Mouse (Mus musculus) layer of hippocampus, adult 2 months (tissue): ENCODE results near the gene Pgap2. TPM values are rescaled to one million over a fixed set of nuclear protein-coding genes. Genes with fewer than 3 reads are reported as not detected.

ENCODE experiments used
- DNase-seq, 2 experiments: peaks; one replicate each; pipeline ENCODE4 v3.0.0; 2022; ENCODE audit warnings: low spot score in 2 of 2
- H3K27ac ChIP-seq: fragments of 200-600 bp; 2 replicates; pipeline ENCODE4 v1.8.1; 2022
- H3K4me3 ChIP-seq: fragments of 200-600 bp; 2 replicates; pipeline ENCODE4 v1.8.1; 2022; ENCODE audit warnings: mild to moderate bottlenecking
- CTCF ChIP-seq: fragments of 200-600 bp; conservative IDR thresholded peaks from 2 replicates; pipeline ENCODE4 v1.8.1; 2022; ENCODE audit warnings: antibody characterized with exemption, mild to moderate bottlenecking, moderate library complexity
- total RNA-seq, 2 experiments: library from RNA; stranded (reverse); gene quantifications; 2 replicates each; pipeline ENCODE4 v1.2.3; 2021

Pgap2 gene
- total RNA-seq, 2 experiments from 2014 or later, result 24.3 to 30.6 TPM

DNA sequence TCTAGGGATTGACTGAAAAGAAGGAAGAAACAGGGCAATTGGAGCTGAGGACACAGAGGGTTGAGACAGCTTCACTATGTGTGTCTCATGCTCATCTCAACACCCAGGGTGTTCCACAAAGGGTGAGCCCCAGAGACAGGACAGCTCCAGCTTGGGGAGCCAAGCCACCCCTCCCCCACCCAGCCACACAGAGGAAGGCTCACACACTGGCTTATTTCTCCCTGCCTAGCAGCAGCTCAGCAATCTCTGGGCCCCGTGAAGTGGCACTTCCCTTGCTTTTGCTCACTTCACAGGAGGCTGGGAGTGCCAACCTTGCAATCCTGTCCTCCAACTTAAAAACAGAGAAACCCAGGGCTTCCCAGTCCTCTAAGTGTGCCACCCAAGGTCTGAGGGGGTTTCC, 35.8 kb downstream of the Pgap2 start:
- DNase-seq, result peak in 1 of 2 experiments; percentile 51
- TF ChIP-seq CTCF, result no peak
- peak overlapping the region; percentile 97 for H3K27ac ChIP-seq
- no peak overlapping the region; the same call in 1 of the 2 replicates for H3K4me3 ChIP-seq

DNA sequence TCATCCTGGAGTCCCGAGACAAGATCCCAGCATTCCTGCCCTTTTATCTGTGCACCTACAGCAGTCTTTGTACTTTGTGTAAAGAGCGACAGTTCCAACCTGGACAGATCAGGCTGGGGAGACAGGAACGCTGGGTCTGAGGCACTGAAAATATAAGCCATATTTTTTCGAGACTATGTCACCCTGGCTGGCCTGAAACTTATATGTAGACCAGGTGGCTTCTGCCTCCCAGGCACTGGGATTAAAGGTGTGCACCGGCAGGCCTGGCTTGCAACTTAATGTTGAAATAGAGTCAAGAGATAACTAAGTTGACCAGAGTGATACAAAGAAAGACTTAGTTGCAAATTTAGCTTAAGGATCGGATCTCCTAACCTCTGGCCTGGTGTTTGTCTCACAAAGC, 36.3 kb downstream of the Pgap2 start:
- Histone ChIP-seq H3K4me3 (no peak overlapping the region; the same call in 1 of the 2 replicates), H3K27ac (peak overlapping the region; percentile 97)
- no peak for TF ChIP-seq CTCF
- no peak for DNase-seq

DNA sequence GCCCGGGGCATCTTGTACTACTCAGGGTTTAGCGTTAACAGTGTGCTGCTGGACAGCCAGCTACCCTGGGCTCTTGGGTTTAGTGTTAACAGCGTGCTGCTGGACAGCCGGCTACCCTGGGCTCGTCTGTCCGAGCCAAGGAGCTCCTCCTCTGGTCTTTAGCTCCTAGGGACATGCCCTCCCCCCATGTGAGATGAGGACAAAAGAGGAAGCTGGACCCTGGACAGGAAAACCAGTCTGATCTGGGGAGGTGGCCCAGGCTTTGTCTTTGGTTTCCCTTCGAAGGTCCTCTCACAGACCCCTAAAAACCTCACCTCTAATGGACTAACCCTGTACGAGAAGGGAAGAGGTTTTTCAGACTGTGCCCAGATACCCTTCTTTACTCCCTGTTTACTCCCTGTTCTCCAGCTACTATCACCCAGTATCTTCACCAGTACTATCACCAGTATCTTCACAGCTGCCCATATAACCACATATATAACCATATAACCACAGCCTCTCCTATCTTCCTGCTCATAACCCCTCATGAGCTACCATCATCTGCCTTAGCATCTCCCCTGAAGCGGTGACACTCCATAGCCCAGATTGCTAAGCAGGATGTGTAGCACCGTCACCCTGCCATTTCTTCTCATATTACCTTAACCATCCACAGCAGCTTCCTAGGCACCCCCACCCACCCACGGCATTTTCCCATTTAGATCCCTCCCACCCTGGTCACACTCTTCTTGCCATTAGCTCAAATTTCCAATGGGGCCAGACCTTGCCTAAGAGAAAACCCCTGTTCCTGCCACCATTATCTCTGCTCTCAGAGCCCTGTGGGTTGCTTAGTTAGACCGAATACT, 37.2 kb downstream of the Pgap2 start:
- no peak for TF ChIP-seq CTCF
- Histone ChIP-seq H3K27ac (peak overlapping the region; percentile 97), H3K4me3 (peak overlapping the region; percentile 8; the same call in 1 of the 2 replicates)
- DNase-seq, result no peak

DNA sequence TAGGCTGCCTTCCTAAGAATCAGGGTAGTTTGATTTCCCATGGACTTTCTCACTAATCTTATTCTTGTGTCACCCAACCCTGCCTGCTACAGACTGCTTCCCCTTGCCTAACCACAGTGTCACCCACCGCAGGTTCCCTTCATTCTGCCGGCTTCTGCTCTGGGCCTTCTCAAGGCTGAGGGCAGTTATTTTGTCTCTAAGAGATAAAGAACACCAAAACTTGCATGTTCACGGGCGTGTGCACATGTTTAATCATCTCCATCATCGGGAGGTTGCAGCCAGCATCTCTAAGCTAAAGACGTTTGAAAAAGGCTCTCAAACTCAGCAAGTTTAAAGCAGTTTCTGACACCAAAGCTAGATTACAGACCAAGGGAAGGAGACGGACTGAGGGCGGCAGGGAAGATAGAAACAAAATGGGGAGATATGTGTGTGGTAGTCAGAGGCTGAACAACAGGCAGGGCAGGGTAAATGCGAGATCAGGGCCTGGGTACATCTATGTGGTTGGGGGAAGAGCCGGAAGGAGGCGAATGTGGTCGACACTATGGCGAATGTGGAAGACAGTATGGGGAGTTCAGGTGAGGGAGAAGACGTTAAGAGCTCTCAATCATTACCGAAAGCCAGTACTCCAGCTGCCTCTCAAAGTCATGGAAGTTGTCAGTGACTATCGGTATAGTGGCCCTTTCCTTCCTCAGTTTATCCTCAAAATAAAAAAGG, 38.8 kb downstream of the Pgap2 start:
- peak overlapping the region; percentile 97; the same call in 1 of the 2 replicates for H3K27ac ChIP-seq
- TF ChIP-seq CTCF, result no peak

DNA sequence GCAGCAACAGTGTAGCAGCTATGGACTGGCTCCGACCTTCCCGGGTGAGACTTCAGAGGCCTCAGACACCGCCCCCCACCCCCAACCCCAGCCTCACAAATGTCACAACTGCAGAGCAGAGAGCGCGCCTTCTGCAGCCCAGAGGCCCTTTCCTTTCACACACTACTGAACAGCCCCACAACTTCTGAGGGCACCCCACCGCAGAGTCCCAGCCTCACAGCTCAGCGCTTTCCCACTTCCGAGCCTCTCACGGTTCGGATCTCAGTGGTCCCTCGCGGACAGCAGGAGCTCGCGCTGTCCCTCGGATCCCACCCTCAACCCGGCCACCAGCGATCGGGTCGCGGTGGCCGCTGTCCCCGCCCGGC, 39.5 kb downstream of the Pgap2 start:
- Histone ChIP-seq H3K27ac (peak overlapping the region; percentile 97), H3K4me3 (peak overlapping the region; percentile 57)
- no peak for TF ChIP-seq CTCF
- no peak for DNase-seq

More for the DNA sequence above, 38.8 kb downstream of the Pgap2 start:
- DNase-seq, result no peak
- peak overlapping the region; percentile 57 for H3K4me3 ChIP-seq

DNA sequence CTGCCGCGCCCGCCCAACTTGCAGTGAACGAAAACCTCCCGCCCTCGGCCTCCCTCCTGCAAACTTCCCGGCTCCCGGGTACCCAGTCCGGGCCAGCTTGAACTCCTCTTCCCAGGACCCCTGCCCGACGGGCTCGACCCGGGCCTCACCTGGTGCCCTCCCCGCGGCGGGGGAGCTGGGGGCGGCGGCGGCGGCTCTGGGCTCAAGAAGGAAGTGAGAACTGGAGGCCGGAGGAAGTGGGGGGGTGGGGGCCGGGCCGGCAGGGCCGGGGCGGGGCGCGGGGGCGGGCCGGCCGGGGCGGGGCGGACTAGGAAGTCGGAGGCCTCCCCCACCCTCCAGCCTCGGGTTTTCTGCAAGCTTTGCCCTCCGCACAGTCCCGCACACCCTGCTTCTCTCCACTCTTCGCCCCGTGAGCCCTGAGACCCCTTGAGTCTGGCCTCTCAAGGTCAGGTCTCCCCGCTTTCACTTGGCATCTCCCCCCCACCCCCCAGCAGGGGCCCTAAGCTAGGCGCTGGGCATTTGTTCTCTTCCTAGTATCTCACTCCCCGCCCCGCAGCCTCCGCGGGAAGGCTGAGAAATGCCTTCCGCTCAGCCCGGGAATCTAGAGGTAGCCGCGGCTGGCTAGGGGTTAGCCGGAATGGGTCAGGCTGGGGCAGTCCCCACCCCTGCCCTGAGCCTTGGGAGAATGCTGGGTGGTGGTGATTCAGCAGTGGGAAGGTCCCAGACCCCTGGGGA, 40.1 kb downstream of the Pgap2 start:
- Histone ChIP-seq H3K4me3 (peak overlapping the region; percentile 57), H3K27ac (peak overlapping the region; percentile 97)
- no peak for DNase-seq
- TF ChIP-seq CTCF, result no peak

DNA sequence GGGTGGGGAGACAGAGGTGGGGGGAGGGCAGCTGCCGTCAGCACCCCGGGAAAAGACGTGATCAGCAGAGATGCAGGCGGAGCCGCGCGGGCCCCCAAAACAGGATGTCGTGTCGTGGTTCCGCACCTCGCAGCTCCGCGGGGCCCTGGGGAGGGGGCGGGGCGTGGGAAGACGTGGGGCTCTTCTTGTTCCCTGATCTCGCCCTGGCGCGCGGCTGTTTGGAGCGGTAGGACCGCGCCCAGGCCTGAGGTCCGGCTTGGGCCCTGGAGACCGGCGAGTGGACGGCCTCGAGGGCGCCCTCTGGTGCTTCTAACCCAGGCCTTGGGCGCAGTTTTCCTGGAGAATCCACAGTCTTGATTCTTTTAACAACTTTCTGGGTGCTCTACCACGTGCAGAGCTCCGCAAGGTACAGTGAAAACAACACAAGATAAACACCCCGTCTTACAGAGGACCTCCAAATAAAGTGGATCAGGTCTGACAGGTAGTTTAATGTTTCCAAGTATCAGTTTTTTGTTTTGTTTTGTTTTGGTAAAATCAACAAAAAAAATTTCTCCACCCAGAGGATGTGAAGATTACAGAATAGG, 40.7 kb downstream of the Pgap2 start:
- peak; percentile 89 for TF ChIP-seq CTCF
- H3K27ac ChIP-seq, result peak overlapping the region; percentile 97
- peak overlapping the region; percentile 57 for H3K4me3 ChIP-seq
- DNase-seq, result peak; percentile 65 to 80

DNA sequence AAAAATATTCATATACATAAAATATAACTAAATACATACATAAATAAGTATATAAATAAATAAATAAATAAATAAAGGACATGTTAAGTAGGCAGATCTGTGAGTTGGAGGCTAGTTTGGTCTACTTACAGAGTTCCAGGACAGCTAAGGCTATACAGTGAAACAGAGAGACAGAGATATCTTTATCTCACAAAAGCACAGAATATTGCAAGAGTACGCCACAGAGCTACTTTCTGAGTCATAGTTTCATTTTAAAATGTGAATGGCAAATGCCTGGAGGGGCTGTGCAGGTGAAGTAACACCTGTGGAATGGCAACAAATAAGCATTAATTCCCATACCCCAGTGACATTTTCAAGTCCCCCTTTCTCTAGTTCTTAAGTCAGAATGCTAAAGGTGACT, 43.6 kb downstream of the Pgap2 start:
- DNase-seq, result no peak
- no peak overlapping the region for H3K4me3 ChIP-seq
- no peak for TF ChIP-seq CTCF
- H3K27ac ChIP-seq, result no peak overlapping the region

DNA sequence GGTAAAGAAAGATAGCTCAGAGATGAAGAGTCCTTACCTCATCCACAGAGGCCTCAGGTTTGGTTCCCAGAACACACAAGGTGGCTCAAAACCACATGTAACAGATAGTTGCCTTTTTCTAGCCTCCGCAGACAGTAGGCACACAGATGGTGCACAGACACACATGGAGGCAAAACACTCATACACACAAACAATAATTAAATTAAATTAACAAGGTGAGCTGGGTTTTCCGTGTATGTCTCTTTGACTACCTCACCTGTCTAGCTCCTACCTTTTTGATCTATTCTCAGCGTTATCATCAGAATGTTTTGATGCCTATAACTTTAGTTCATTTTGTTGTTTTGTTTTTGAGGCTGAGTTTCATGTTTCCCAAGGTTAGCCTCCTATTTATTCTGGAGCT, 45.9 kb downstream of the Pgap2 start, which contains the start of gene Rhog:
TSS of gene Rhog (minus strand) at position 101 of the 400 bp plus-strand sequence.
- no peak for TF ChIP-seq CTCF
- H3K4me3 ChIP-seq, result no peak within 1 kb of the TSS

DNA sequence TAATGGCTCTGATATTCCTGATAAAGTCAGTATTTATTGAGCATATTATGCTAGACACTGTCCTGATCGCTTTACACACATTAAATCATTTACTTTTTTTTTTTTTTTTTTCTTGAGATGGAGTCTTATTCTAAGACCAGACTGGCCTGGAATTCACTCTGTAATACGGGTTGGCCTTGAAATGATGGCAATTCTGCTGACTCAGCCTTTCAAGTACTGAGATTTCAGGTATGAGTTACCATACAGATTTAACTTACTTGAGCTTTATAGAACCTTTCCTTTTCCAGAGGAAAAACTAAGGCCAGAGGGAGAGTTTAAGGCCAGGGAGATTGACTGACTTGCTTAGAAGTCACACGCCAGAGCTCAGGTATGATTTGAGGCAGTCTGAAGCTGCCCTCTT, 46.6 kb downstream of the Pgap2 start:
- no peak overlapping the region for H3K4me3 ChIP-seq
- DNase-seq, result no peak
- TF ChIP-seq CTCF, result no peak
- no peak overlapping the region for H3K27ac ChIP-seq

More for the DNA sequence above, 45.9 kb downstream of the Pgap2 start, which contains the start of gene Rhog:
- no peak for DNase-seq
- H3K27ac ChIP-seq, result no peak within 1 kb of the TSS

DNA sequence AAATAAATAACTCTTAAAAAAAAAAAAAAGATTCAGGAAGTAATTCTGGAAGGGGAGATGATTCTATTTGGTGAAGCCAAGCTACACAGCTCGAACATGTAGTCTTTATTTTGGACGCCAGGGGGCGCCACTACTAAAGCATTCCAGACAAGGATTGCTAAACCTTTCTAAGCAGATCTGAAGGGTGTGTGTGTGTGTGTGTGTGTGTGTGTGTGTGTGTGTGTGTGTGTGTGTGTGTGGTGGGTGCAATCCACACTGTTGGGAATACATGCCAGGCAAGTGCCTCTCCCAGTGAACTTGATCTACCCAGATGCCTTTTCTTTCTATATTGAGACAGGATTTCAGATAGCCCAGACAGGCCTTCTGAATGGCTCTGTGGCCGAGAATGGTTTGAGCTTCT, 48.2 kb downstream of the Pgap2 start:
- TF ChIP-seq CTCF, result peak; percentile 75
- peak; percentile 68 to 84 for DNase-seq
- no peak overlapping the region for H3K4me3 ChIP-seq
- no peak overlapping the region for H3K27ac ChIP-seq

DNA sequence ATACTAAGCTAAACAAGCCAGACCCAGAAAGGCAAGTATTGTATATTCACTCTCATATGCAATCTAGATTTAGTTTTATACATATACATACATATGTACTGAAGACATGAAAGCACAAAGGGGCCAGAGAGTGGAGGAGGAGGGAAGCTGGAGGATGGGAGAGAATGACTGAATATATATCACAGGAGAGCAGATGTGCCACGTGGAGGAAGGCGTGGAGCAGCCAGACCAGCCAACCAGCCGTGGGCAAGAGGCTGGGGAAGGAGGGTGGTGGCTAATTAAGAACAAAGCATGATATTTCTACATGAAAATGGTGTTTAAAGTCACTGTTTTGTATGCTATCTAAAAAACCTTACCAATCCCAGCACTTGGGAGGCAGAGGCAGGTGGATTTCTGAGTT, 48.7 kb downstream of the Pgap2 start:
- H3K4me3 ChIP-seq, result no peak overlapping the region
- no peak for TF ChIP-seq CTCF
- H3K27ac ChIP-seq, result no peak overlapping the region
- no peak for DNase-seq
